Mouse (Mus musculus) gastrocnemius, postnatal 25 days (tissue): ENCODE data around the gene Csrnp3. TPM values are rescaled to one million over a fixed set of nuclear protein-coding genes. Genes with fewer than 3 reads are reported as not detected.

Source experiments
- DNase-seq: peaks from one replicate; pipeline ENCODE4 v3.0.0; 2022
- total RNA-seq, 2 experiments: library from RNA; stranded (reverse); gene quantifications; 1 replicate in 1 of 2; 2 replicates in 1 of 2; pipeline ENCODE4 v1.2.3; 2021

The Csrnp3 gene
- total RNA-seq, 2 experiments from 2014 or later = 0.13 TPM; not detected in 1

DNA sequence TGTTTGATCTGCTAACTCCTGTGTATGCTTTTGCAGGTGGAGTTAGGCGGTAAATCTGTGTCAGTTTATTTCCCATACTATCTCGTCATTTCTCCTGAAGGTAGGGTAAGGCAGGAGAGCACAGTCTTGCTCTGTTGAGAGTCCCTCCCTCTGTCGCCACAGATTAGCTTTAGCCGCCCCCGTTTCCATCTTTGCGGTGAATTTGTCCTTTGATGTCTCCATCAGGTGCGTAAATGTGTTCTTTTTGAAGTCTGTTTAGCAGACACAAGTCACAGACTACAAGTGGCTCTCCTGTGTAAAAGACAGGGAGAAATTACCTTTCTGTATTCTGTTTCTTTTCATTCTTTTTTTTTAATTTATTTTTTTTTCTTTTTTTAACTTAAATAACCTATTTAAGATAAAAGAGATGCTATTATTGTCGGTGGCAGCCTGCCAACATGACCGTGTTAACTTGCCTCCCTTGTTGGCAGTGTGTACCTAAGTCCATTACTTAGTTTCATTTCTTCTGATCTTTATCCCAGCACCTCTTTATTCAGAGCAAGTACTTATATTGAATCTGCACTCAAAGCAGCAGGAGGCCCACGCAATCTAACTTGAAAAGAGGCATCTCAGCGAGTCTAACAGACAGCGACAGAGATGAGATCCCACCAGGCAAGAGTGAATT lies 25.5 kb downstream of the Csrnp3 start:
- no peak for DNase-seq

DNA sequence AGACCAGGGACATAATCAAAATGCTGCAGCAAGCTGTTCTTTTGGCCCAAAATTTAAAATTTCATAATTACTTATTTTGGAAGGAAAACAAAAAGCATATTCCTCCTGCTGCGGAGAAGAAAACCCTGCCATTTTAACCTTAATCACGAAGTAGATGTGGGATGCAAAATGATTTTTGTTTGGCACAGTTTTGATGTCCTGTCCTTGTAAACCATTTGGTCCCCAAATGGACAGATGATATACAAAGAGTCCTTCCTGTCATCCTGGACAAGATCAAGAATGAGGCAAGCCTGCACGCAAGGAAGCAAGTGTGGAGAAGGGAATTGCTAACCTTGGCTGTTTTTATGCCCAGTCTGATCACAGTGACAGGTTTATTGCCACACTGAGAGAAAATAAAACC lies 46.0 kb downstream of the Csrnp3 start:
- DNase-seq = no peak

DNA sequence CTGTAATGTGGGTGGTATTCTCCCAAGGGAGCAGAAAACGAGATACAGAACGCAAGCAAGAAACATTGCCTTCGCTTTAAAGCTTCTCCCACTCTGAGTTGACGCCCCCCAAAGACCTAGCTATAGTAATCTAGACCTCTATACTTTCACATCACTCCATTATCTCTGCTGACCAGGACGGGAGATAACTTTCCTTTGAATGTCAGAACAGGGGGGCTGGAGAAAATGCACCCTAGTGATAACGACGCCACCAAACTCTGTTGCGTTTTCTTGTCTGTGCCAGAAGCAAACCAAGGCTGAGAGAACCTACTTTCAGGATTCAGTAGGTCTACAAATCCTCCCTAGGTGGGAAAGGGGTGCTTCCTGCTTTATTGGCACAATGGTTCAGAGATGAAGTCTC lies 47.7 kb downstream of the Csrnp3 start:
- DNase-seq = no peak

DNA sequence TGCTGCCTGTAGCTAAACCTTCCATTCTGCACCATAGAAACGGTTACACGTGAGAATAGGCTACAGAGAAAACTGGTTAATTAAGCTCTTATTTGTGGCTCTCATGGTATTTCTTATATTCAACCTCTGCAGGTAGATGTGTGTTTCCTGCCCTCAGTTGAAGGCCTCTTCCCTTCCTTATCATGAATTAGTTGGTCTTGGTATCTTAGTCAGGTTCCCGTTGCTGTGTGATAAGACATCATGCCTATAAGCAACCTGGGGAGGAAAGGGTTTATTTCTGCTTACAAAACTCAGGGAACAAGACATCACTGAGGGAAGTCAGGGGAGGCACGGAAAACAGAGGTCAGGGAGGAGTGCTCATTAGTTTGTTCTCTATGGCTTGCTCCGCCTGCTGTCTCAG lies 48.7 kb downstream of the Csrnp3 start:
- no peak for DNase-seq

DNA sequence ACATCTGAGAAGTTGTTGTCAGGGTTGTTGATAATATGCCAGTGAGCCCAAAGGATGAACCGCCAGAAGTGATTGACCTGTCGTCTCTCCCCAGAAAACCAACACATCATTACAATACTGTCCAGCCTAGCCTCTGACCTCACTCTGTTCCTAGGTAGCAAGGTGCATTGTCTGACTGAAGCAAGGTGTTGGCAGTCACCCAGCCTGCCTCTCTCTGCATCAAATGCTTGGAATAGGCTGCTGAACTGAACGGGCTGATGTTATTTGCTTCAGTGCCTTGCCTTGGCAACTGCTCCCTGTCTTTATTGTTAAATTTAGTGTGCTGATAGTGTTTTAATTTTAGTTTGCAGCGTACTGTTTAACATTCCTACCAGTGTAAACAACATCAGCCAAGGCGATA lies 51.0 kb downstream of the Csrnp3 start:
- DNase-seq = no peak

DNA sequence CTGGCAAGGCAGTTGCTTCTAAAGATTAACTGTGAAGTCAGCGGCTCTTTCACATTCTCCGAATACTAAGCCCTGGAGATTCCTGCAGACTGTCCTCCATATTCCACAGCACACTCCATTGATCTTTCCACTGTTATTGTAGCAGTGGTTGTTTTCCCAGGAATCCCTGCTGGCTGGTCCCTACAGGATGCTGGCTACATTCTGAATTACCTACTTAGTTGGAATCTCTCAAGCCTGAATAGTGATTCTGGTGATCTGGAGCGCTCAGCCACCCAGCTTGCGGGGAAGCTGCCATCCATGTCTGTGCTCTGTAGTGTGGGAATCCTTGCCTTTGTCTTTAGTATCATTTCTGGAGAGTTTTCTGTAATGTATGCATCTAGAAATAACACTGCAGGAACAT lies 51.5 kb downstream of the Csrnp3 start:
- no peak for DNase-seq

DNA sequence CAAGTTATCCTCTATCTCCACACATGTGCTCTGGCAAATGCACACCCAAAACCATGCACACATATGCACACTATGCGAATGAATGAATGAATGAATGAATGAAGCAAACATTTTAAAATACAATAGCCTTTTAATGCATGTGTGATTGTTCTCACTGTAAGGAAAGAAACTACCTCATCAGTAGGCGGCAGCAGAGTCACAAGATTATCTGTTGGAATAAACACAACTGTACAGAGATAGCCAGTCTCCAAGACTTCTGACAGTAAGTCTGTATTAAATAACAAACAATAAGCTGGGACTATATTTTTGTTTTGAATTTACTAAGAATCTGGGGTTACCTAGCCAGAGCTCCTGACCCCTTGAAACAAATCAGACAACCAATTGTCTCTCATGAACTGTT lies 53.9 kb downstream of the Csrnp3 start:
- DNase-seq = no peak

DNA sequence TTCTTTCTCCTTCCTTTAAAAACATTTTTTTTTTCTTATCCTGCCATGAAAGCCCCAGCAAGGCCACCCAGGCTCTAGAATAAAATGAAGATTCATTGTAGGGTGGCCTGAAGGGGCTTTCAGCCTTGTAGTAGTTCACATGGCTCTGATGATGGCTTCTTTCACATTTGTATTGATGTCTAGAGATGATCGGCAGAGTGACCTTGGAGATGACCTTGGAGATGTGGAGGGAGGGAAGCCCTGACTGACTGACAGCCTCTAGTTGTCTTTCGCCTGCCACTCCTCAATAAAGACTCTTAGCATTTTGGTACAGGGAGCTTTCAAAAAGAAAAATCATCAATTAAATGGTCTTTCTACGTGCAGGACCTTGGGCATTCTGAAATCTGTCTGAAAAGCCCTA lies 63.0 kb downstream of the Csrnp3 start:
- DNase-seq = no peak

DNA sequence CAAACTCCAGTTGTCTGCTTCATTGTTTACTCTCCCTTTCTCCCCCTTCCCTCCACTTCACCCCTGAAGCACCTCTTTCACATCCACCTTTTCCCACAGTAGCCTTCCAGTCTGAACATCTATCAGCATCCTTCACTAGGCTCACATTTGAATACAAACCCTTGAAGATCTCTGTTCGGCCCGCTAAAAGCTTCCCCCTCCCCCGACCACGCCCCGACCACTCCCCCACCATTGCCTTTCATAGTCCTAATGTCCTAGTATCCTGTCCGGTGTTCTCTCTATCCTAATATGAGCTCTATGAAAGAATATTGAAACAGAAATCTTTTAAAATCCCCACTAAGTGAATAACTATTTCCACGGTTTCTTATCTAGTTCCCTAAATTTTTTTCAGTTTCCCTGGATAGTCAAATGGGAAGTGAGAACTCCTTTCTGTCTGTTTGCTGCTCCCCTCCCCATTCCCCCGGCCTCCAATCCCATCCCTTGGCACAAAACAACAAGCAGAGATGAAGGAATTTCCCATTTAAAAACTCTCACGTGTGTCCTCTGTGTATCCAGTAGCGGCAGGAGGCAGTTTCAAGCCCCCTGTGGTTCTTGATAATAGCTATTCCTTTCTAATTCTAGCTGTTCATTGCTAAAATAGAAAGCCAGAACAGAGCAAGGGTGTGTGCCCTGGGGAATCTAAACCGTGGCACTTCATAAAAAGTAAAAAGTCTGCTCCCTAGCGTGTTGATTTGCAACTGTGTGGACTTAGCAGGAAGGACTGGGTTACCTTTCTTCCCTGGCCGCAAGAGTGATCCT lies 64.4 kb downstream of the Csrnp3 start:
- no peak for DNase-seq

DNA sequence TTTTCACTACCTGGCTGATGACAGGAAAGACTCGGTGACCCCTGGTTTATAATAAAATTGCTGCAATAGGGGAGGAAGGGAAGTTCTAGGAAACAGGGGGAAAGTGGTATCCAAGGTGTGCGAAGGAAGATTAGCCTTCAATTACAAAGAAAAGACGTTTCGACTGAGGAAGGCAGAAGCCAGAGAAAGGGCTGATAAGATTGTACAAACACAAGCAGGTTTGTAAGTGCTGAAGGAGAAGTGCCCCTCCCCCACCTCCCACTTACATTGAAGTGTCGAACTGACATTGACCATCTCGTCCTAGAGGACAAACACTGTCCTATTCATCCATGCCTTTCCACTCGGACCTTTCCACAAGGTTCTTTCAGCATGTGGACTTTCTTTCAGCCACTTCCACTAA lies 70.4 kb downstream of the Csrnp3 start:
- no peak for DNase-seq

DNA sequence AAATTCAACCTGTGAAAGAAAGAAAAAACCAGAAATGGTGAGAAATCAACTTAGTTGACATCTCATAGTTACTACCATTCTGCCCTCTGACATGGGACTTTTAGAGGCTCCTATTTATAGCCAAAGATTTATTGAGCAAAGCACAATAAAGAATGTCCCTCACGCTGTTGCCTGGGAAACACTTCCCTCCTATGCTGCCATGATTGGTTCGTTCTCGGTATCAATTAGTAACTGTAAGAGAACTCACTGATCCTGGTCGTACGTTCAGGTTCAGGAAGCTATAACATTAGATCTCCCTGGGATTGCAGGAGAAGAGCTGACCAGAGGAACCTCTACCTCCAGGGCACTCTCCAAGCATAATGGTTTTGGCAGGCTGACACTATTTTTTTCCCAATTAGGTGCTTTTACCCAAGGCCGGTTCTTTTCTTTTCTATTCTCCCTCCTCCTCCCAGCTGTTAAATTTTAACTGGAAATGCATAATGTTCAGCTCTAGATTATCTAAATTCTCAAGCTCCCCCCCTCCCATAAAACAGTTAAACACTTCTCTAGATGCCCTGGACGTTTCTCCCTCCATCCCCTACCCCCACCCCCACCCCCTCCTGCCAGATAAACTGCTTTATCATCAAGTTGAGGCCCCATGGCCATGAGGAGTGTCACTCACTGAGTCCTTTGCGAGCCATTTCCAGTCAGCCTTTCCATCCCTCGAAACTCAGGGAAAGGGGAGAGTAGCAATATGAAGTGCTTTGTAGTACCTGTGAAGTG lies 75.3 kb downstream of the Csrnp3 start:
- no peak for DNase-seq

DNA sequence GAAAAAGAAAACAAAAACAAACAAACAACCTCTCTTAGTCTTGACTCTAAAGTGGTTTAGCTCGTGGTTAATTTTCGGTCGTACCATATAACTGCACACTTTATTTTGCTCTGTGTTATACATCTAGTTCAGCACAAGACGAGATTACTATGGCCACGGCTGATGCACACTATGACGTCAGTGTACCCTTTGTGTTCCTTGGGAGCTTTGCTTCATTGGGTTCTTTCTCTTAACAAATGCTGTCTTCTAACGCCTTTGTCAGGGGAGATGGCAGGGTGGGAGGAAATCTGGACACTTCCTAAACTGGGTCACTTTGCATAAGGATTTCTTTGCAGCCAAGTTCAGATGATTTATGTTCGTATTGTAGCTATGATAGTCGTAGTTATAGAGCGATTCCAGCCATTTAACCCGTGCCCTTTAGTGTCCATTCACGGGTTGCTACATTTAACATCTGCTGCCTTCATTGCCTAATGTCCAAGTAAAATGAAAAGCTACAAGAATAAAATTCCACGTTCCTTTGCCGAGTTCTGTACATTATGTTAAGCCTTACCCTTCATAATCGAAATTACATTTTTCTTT lies 79.9 kb downstream of the Csrnp3 start:
- DNase-seq = no peak

DNA sequence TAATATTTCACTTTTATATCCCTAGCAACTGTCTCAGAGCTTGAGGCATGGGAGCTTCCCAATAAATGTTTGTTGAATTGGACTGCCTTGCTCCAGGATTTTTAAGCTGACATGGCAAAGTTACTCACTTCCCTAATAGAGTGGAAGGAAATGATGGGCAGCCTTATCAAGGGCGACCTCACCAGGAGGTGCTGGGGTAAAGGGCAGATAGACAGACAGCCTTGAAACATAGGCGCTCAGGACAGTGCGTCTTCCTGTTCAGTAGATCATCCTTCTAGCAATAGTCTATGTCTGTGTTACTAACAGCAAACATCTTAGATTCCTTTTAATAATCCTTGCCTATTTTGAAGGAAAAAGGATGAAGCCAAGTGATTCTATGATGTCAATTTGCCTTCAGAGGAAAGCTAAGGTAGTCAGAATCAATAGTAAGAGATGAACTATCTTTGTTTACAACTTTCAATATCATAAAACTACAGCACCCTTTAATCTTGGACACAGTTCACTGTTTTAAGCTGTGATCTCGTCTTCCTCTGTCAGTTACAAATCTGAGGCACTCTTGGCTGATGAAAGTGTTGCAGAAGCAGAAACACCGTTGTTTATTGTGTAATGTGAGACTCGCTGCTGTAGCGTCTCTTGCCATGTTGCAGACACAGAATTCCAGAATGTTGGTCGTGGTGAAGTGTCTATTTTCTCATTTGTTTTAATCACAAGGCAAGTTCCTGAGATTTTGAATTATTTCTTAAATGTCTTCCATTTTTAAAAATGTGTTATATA lies 81.6 kb downstream of the Csrnp3 start:
- no peak for DNase-seq

DNA sequence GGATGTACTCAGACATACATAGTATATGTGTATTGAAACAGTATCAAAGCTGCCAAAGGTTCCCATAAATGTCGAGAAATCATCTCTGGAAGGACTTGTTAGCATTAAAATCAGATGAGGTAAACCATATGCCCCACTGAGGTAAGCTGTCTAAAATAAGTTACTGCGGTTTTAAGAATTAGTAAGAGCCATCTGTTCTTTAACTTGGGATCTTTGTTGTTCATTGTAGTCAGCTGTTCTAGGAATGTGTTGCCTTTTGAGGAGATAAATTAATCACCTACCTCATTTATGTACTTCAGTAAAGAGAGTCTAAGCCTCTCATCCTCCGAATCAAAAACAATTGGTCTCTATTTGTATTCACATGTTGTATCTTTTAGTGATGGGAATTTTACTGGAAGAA lies 83.7 kb downstream of the Csrnp3 start:
- no peak for DNase-seq

DNA sequence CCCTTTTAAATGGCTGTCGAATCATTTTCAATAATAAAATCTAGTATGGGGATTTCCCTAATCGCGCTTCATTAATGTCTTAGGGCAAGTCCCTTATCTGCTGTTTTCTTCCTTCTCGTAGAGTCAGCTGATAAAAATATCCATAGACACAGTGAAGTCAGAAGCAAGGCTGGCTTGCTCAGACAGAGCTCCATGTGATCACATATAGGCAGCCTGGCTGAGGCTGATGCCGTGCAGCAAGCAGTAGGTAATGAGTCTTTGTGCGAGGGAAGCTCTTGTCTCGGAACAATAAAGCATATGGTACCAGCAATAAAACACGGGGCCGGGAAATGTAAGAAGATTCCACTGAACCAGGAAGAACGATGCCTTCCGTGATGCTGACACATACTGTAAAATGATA lies 84.4 kb downstream of the Csrnp3 start:
- DNase-seq = no peak

DNA sequence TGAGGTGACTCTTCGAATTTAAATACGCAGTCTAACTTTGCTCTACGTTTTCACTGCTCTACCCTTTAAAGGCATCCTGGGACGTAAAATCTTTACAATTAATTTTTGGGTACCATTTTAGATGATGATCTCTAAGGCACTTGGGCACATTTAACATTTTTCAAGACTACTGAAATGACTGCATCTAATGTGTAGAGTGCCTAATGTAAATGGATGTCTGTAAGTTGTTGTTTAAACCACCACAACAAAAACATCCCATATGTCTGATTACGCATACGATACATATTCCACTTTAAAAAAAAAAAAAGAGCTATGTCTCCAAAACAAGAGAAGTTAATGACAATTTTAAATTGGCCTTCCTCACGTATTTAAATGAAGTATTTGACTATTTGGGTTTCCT lies 85.7 kb downstream of the Csrnp3 start:
- no peak for DNase-seq

DNA sequence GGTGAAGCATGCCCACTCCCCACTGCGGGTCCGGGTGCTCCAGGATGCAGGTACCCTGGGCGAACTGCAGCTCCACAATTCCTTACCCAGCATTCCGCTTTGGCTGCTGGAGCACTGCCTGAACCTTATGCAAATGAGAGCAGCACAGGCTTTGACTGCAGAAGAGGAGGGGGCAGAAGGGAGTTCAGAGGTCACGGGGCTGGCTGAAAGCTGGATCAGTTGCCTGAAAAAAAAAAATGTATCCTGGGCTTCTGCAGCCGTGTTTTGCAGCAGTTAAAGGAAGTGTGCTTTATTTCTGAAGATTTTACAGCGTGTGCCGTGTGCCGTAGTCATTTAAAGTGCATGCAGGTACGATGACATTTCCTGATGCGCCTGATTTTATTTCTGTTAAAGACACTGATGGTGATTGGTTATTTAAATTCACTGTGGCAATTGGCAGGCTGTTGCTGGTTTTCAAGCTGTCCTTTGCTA lies 86.3 kb downstream of the Csrnp3 start:
- DNase-seq = no peak

DNA sequence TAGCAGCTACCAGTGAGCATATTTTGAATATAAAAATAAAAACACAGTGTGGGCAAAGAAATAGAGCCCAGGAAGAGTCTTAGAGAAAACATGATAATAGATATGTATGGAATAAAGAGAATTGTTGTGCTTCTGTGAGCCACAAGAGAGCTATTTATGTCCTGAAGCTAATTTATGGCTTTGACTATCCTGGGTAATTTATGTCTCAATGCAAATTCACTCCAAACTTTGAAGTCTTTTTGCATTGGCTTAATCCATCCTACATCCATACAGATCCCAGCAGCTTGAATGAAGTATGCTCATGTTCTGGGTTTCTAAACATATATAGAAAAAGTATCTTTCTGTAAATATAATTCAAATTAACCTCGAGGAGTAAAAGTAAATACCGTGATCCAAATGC lies 88.5 kb downstream of the Csrnp3 start:
- no peak for DNase-seq

DNA sequence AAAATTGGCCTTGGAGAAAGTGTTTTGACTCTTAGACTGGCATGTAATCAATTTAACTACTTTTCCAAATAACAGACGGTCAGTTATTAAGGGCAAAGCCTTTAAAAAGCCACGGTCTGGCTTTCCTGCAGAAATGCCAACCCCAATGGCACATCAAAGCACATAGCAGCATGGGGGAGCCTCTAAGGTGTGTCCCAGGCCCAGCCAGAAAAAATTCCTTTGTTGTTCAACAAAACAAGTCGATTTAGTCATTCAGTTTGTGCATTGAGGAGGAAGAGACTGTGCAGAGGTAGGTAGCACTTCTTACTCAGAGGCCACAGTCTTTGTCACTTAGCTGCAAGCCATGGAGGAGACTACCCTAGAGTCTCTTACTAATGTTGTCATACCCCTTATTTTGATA lies 93.3 kb downstream of the Csrnp3 start:
- DNase-seq = no peak

DNA sequence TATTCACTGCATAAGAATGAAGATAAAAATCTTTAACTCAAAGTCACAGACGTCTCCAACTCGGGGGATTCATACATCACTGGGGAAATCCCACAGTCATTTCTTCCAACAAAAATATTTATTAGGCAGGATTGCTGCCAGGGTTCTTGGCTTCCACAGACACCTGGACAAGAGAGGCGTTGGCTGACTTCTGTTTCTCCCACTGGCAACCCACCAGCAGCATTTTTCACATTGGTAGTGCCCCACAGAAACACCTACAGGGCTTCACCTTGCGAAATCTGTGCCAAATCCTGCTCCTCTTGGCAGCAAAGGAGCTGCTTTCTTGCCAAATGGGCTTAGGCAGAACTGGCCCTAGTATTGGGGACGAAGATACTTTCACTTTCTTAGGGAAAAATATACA lies 94.8 kb downstream of the Csrnp3 start:
- no peak for DNase-seq

DNA sequence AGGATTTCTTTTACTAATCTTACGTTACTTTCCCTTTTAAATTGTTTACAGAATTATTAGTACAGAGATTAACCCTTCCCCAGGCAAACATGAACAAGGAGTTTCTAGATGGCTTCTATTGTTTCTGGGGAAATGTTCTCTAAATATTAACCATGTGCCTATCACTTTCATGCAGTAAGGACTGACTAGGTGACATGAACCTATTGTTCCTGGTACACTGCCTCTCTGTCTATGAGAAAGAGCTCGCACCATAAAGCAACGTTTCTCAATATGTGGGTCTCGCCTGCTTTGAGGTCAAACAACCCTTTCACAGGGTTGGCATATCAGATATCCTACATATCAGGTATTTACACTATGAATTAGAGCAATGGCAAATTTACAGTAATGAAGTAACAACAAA lies 96.8 kb downstream of the Csrnp3 start:
- no peak for DNase-seq

DNA sequence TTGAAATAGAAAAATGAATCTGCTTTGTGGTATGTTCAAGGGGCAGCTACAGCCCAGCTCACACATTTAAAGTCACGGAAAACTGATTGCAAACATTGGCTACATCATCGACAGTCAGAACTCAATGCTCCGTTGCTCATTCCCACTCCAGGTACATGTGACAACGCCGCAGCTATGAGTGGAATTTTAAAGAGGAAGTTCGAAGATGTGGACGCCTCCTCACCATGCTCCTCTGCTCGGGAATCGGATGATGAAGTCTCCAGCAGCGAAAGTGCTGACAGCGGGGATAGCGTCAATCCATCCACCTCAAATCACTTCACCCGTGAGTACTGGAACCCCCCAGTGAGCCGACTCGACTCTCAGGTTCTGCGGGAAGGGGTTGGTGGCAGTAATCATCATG lies 103.2 kb downstream of the Csrnp3 start:
- no peak for DNase-seq
